Mouse (Mus musculus): ENCODE results near the gene Cacna1b.

DNA sequence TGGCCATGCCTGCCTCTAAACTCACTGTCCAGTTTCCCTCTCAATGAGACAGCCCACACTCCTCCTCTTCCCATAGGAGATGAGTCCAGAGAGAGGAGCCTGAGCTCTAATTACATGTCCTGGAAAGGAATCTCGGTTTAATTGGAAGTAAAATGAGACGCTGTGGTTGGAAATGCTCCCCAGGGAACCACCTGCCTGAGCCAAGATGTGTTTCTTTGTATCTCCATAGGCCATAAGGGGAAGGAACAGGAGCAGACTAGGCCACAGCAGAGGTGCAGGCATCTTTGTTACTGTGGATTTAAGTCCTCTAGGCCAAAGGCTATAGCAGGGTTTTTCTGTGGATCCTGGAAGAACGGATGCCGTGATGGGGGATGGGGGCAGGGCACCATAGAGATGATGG, 10.4 kb downstream of the Cacna1b start:
- TF ChIP-seq CTCF (IDR thresholded peaks at IDR 0.05; ENCODE audit: low read depth) = no peak
- no peak for TF ChIP-seq EP300 (IDR thresholded peaks at IDR 0.05; ENCODE audit: low read depth)

Data from heart, postnatal 0 days (tissue).